Comparison of ENCODE assay signal across 11 mouse cellular contexts in the genomic region with DNA sequence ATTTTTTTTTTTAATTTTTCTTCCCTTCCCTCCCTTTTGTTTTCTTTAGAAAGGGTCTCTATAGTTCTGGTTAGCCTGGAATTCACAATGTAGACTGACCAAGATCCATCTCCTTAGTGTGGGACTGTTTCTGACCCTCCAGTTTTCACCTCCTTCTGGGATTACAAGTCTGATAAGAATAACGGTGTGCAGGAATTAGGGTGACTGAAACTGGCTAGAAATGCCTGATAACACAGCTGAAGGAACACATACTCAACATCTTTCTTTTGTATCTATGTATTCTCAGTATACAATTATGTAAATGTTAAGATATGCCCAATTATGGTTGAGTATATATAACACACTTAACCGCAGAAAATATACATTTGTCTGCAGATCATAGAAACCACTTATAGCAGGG. TPM values are rescaled to one million over a fixed set of nuclear protein-coding genes. Genes with fewer than 3 reads are reported as not detected.
DNase-seq lines count a peak whose midpoint lies in the region; ATAC-seq lines count a peak whose summit lies in the region.
"Had no signal": no experiment of that assay in that cellular context is flagged by ENCODE, and none has a peak within 500 bp of the region (broad histone marks: within the 10 kb centered on the region; RNA-seq: fewer than 3 reads in every experiment).

No protein-coding gene starts in this region.

- peak; percentile 19 for DNase-seq in heart, adult 11 months
- DNase-seq in neural tube, embryonic 10.5 days (ENCODE audit: extremely low spot score, low spot score): no peak
- DNase-seq in liver, embryonic 13.5 days: no peak
- DNase-seq in kidney, adult 9 months: no peak
- DNase-seq in ovary, postnatal 36 days (ENCODE audit: low spot score): no peak
- no peak for DNase-seq in embryo, embryonic 11 days
- DNase-seq: adrenal gland, adult 8-10 months; cerebellum, adult 8-10 months; layer of hippocampus, postnatal 36 days had no signal

- no peak overlapping the region for H3K9ac ChIP-seq in heart, embryonic 12.5 days
- H3K9ac ChIP-seq in neural tube, embryonic 13.5 days: peak overlapping the region; percentile 99; the same call in 1 of the 2 replicates
- peak overlapping the region; percentile 77; the same call in 1 of the 2 replicates for H3K9ac ChIP-seq in liver, embryonic 13.5 days

- ATAC-seq in heart, embryonic 12.5 days (ENCODE audit: insufficient number of reproducible peaks, low FRiP score): no peak
- ATAC-seq in neural tube, embryonic 13.5 days (ENCODE audit: low read depth): no peak
- ATAC-seq in liver, embryonic 13.5 days (ENCODE audit: low read depth): no peak

- peaks cover 8% of the 10 kb centered on the region for H3K4me1 ChIP-seq in heart, embryonic 12.5 days (replicated peaks)
- H3K4me1 ChIP-seq in neural tube, embryonic 13.5 days (replicated peaks): peaks cover 26% of the 10 kb centered on the region
- peaks cover 27% of the 10 kb centered on the region for H3K4me1 ChIP-seq in liver, embryonic 13.5 days (replicated peaks)

- H3K4me2 ChIP-seq in heart, embryonic 12.5 days: no peak overlapping the region
- H3K4me2 ChIP-seq in neural tube, embryonic 13.5 days: peak overlapping the region; percentile 59
- H3K4me2 ChIP-seq in liver, embryonic 13.5 days: peak overlapping the region; percentile 71

- H3K9me3 ChIP-seq in heart, embryonic 12.5 days (replicated peaks): no peaks in the 10 kb centered on the region
- no peaks in the 10 kb centered on the region for H3K9me3 ChIP-seq in neural tube, embryonic 13.5 days
- H3K9me3 ChIP-seq in liver, embryonic 13.5 days (replicated peaks): no peaks in the 10 kb centered on the region

- WGBS in heart, embryonic 12.5 days: 51% methylated on average over 2 of the region's 2 CpGs
- 78% methylated on average over 2 of the region's 2 CpGs for WGBS in neural tube, embryonic 13.5 days
- WGBS in liver, embryonic 13.5 days (ENCODE audit: insufficient replicate concordance): 43% methylated on average over 2 of the region's 2 CpGs

- no peak overlapping the region for H3K27ac ChIP-seq in heart, embryonic 12.5 days (ENCODE audit: poor library complexity, severe bottlenecking)
- peak overlapping the region; percentile 94 for H3K27ac ChIP-seq in neural tube, embryonic 13.5 days (replicated peaks)
- peak overlapping the region; percentile 89 for H3K27ac ChIP-seq in liver, embryonic 13.5 days

- no peak overlapping the region for H3K4me3 ChIP-seq in heart, embryonic 12.5 days
- no peak overlapping the region for H3K4me3 ChIP-seq in neural tube, embryonic 13.5 days
- peak overlapping the region; percentile 95 for H3K4me3 ChIP-seq in liver, embryonic 13.5 days (replicated peaks)

- peaks cover 61% of the 10 kb centered on the region for H3K36me3 ChIP-seq in heart, embryonic 12.5 days
- peaks cover 61% of the 10 kb centered on the region for H3K36me3 ChIP-seq in neural tube, embryonic 13.5 days
- H3K36me3 ChIP-seq in liver, embryonic 13.5 days: peaks cover 63% of the 10 kb centered on the region

- H3K27me3 ChIP-seq in heart, embryonic 12.5 days (replicated peaks): no peaks in the 10 kb centered on the region
- H3K27me3 ChIP-seq in neural tube, embryonic 13.5 days: no peaks in the 10 kb centered on the region
- no peaks in the 10 kb centered on the region for H3K27me3 ChIP-seq in liver, embryonic 13.5 days

RNA-seq across cellular contexts. Expression of a gene that starts 1.0 kb away (rescaled TPM):
- polyA plus RNA-seq in heart, embryonic 12.5 days (2016; fragmentation: Nextera tagmentation; extraction: Ambion mirVana): 127 and 137 TPM in 2 replicates
- polyA plus RNA-seq in neural tube, embryonic 13.5 days (2015; fragmentation: Nextera tagmentation; extraction: Ambion mirVana): 252 and 279 TPM in 2 replicates
- 64.7 and 75.5 TPM in 2 replicates for polyA plus RNA-seq in liver, embryonic 13.5 days (2015; fragmentation: Nextera tagmentation; extraction: Ambion mirVana)
